Mouse (Mus musculus) myocyte (in vitro differentiated cells): ENCODE measurements around the gene Slit3.

Experiments
- MAX ChIP-seq: IDR thresholded peaks from one replicate; pipeline ENCODE4 v1.6.1; 2011; ENCODE audit warnings: low read depth, mild to moderate bottlenecking, control low read depth
- POLR2A ChIP-seq: IDR thresholded peaks from one replicate; pipeline ENCODE4 v1.6.1; 2011; ENCODE audit warnings: low read depth, mild to moderate bottlenecking, control low read depth, moderate library complexity; ENCODE audit not compliant: insufficient read length

GRCm38 (mm10) chr11:35569126-35569916, 448.3 kb downstream of the Slit3 start:
- no peak for TF ChIP-seq POLR2A
- no peak for TF ChIP-seq MAX
